Mouse (Mus musculus) embryo, embryonic 11.5 days (tissue): Measurements from ENCODE around the gene Ano8.
"Not testable (repeated sequence)": the region's sequence is repeated elsewhere in the genome, so short reads cannot be mapped to it uniquely, and the experiment has no call there.

Experiments used
- DNase-seq: peaks from one replicate; pipeline ENCODE4 v3.0.0-alpha.2; 2012; ENCODE audit warnings: low read depth, low spot score

The Ano8 gene

DNA sequence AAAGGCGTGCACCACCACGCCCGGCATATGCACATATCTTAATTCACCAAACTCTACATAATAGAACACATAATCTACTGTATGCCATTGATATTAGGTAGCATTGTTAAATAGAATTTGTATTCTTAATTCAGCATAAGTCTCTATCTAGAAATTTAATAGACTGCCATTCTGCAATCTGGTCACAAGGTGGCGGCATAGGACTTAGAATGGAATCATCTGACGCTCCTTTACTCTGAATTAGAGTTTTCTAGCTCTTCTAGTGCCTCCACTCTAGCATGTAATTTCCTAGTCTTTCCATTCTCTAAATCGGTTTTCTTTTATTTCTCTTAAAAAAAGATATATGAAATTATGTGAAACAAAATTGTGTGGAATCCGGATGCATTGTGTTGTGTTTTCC, 44.4 kb downstream of the Ano8 start:
- peak; percentile 31 for DNase-seq

DNA sequence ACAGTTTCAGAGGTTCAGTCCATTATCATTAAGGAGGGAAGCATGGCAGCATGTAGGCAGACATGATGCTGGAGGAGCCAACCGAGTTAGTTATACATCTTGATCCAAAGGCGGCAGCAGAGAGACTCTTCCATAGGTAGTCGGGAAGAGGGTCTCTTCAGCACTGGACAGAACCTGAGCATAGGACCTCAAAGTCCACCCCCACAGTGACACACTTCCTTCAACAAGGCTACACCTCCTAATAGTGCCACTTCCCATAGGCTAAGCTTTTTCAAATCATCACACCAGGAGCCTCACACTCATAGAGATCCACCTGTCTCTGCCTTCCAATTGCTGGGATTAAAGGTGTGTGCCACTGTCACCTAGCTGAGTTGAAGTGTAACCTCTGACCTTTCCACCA, 48.7 kb downstream of the Ano8 start:
- no peak for DNase-seq

DNA sequence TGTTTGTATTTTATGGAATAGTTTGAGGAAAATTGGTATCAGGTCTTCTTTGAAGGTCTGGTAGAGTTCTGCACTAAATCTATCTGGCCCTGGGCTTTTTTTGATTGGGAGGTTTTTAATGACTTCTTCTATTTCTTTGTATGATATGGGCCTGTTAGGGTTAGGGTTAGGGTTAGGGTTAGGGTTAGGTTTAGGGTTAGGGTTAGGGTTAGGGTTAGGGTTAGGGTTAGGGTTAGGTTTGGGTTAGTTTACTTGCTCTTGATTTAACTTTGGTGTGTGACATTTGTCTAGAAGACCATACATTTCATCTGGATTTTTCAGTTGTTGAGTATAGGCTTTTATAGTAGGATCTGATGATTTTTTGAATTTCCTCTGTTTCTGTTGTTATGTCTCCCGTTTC, 52.8 kb downstream of the Ano8 start:
- not testable (repeated sequence) for DNase-seq
